Mouse (Mus musculus) embryonic fibroblast, embryonic 13.5 days (primary cell): ENCODE measurements around the gene Abcd4. TPM values are rescaled to one million over a fixed set of nuclear protein-coding genes. Genes with fewer than 3 reads are reported as not detected.
A peak's percentile ranks its signal among the peaks of the same experiment; 100 is the strongest.

Experiments
- H3K27ac ChIP-seq: 2 replicates; pipeline ENCODE4 v1.5.1; 2012; ENCODE audit warnings: low read length, control low read depth, inconsistent platforms; ENCODE audit not compliant: insufficient read depth
- H3K4me1 ChIP-seq: 2 replicates; pipeline ENCODE4 v1.6.1; 2011; ENCODE audit warnings: low read length; ENCODE audit not compliant: control insufficient read depth, insufficient read depth
- H3K4me3 ChIP-seq: 2 replicates; pipeline ENCODE4 v1.5.1; 2011; ENCODE audit warnings: mild to moderate bottlenecking, control low read depth, low read length; ENCODE audit not compliant: insufficient read depth
- CTCF ChIP-seq: IDR thresholded peaks from 2 replicates; pipeline ENCODE4 v1.5.1; 2011; ENCODE audit warnings: mild to moderate bottlenecking, control low read depth, low read length, moderate library complexity, borderline replicate concordance; ENCODE audit not compliant: insufficient read depth
- POLR2A ChIP-seq: IDR thresholded peaks from 2 replicates; pipeline ENCODE4 v1.6.1; 2011; ENCODE audit warnings: low read depth, mild to moderate bottlenecking, control low read depth, low read length, moderate library complexity
- polyA plus RNA-seq: library from polyadenylated mRNA; stranded (reverse); fragments of >200 nt; gene quantifications from 2 replicates; pipeline ENCODE4 v1.2.4, GENCODE M21; 2011; ENCODE audit warnings: low read depth; ENCODE audit not compliant: missing spikeins, insufficient read length

Abcd4 gene
- polyA plus RNA-seq = 14.7 and 18.2 TPM in 2 replicates

- no peaks in the 10 kb centered on the region; the same call in 1 of the 2 replicates for H3K4me1 ChIP-seq
- H3K4me3 ChIP-seq = peak within 1 kb of the TSS; percentile 69
- peak; percentile 96 for TF ChIP-seq POLR2A
- TF ChIP-seq CTCF = no peak
- no peak within 1 kb of the TSS for H3K27ac ChIP-seq
These were observed at the start of gene Abcd4 for GRCm38 (mm10) chr12:84616977-84617630. Gene Abcd4, minus strand, starts transcription at chr12:84617413.

GRCm38 (mm10) chr12:84653912-84654311 is 36.7 kb upstream of the Abcd4 start:
- Histone ChIP-seq H3K4me1 (no peaks in the 10 kb centered on the region), H3K27ac (no peak overlapping the region), H3K4me3 (no peak overlapping the region)
- peak; percentile 92 for TF ChIP-seq CTCF
- no peak for TF ChIP-seq POLR2A

- TF ChIP-seq CTCF (no peak), POLR2A (no peak)
- no peak overlapping the region for H3K4me3 ChIP-seq
- no peak overlapping the region for H3K27ac ChIP-seq
- no peaks in the 10 kb centered on the region for H3K4me1 ChIP-seq
These were observed 33.0 kb upstream of the Abcd4 start for GRCm38 (mm10) chr12:84650234-84650633.

GRCm38 (mm10) chr12:84640654-84641053 is 23.4 kb upstream of the Abcd4 start, which contains the start of gene Vrtn:
Gene Vrtn, plus strand, starts transcription at chr12:84641019.
- H3K4me3 ChIP-seq = no peak within 1 kb of the TSS
- TF ChIP-seq POLR2A (no peak), CTCF (no peak)
- no peaks in the 10 kb centered on the region for H3K4me1 ChIP-seq
- no peak within 1 kb of the TSS for H3K27ac ChIP-seq

- Histone ChIP-seq H3K27ac (no peak overlapping the region), H3K4me1 (no peaks in the 10 kb centered on the region), H3K4me3 (no peak overlapping the region)
- TF ChIP-seq POLR2A = no peak
- no peak for TF ChIP-seq CTCF
These were observed 23.0 kb upstream of the Abcd4 start for GRCm38 (mm10) chr12:84640253-84640652.

GRCm38 (mm10) chr12:84631867-84632266 is 14.7 kb upstream of the Abcd4 start:
- no peak overlapping the region for H3K27ac ChIP-seq
- no peak overlapping the region for H3K4me3 ChIP-seq
- no peaks in the 10 kb centered on the region for H3K4me1 ChIP-seq
- TF ChIP-seq CTCF (no peak), POLR2A (no peak)

- no peak for TF ChIP-seq POLR2A
- no peak for TF ChIP-seq CTCF
- Histone ChIP-seq H3K4me3 (no peak overlapping the region), H3K4me1 (no peaks in the 10 kb centered on the region), H3K27ac (no peak overlapping the region)
These were observed 7.9 kb upstream of the Abcd4 start for GRCm38 (mm10) chr12:84625116-84625515.

- H3K4me1 ChIP-seq = no peaks in the 10 kb centered on the region
- H3K4me3 ChIP-seq = no peak overlapping the region
- TF ChIP-seq CTCF = no peak
- TF ChIP-seq POLR2A = no peak
- no peak overlapping the region for H3K27ac ChIP-seq
These were observed 7.4 kb upstream of the Abcd4 start for GRCm38 (mm10) chr12:84624601-84625000.

- no peaks in the 10 kb centered on the region for H3K4me1 ChIP-seq
- no peak overlapping the region for H3K4me3 ChIP-seq
- TF ChIP-seq CTCF = no peak
- no peak for TF ChIP-seq POLR2A
- no peak overlapping the region for H3K27ac ChIP-seq
These were observed 3.8 kb upstream of the Abcd4 start for GRCm38 (mm10) chr12:84620975-84621374.

GRCm38 (mm10) chr12:84617663-84618062 is 450 bp upstream of the Abcd4 start:
- no peak overlapping the region for H3K27ac ChIP-seq
- TF ChIP-seq POLR2A (no peak), CTCF (no peak)
- peak overlapping the region; percentile 30; the same call in 1 of the 2 replicates for H3K4me3 ChIP-seq
- H3K4me1 ChIP-seq = no peaks in the 10 kb centered on the region; the same call in 1 of the 2 replicates
